Mouse (Mus musculus): Measurements from ENCODE around the gene Wdr76. TPM values are rescaled to one million over a fixed set of nuclear protein-coding genes. Genes with fewer than 3 reads are reported as not detected.
"Not testable (repeated sequence)": the region's sequence is repeated elsewhere in the genome, so short reads cannot be mapped to it uniquely, and the experiment has no call there.

Gene Wdr76
- polyA plus RNA-seq, 2 experiments from 2014 or later: 7.2 to 11.2 TPM

GRCm38 (mm10) chr2:121522006-121522405, 15.5 kb downstream of the Wdr76 start:
- ATAC-seq: no peak

DNA sequence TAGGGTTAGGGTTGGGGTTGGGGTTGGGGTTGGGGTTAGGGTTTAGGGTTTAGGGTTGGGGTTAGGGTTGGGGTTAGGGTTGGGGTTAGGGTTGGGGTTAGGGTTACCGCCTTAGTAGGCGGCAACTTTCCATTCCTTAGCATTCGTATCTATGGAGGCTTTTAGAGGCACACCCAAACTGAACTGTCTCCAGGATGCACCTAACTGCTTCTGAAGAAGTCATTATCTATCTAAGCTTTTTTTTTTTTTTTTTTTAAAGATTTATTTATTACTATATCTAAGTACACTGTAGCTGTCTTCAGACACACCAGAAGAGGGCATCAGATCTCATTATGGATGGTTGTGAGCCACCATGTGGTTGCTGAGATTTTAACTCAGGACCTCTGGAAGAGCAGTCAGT, 16.3 kb downstream of the Wdr76 start:
- not testable (repeated sequence) for ATAC-seq

DNA sequence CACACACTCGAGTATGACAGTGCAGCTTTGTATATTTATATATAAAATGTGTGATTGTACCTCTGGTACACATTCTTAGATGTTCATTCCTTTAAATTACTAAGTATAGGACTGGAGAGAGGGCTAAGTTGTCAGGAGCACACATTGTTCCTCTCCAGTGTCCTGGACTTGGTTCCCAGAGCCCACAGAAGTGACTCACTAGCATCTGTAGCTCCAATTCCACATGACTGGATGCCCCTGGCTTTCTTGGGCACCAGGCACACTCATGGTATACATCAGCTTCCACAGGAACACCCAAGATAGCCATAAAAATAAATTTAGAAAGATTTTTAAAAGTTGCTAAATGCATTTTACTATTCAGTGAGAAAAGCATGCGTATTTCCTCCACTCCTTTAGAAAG, 18.5 kb downstream of the Wdr76 start:
- ATAC-seq: no peak

- ATAC-seq: no peak
Observed at GRCm38 (mm10) chr2:121544829-121545228, 38.3 kb downstream of the Wdr76 start.

DNA sequence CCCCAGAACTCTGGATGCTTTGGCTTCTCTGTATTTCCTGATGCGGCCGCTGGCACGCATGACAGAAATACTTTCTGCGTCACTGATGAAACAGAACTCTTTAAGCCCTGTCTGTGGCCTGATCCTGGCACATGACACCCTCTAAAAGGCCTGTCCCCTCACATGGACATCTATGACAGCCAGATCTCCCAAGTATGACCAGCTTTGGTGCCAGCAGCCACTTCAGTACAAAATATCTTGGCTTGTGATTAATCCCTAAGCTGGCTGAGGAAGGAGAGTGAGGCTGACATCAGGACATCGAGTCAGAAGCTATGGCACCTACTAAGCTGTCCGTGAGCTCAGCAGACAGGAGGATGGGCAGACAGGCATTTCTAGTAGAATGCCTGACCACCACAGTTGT, 43.1 kb downstream of the Wdr76 start:
- no peak for ATAC-seq

DNA sequence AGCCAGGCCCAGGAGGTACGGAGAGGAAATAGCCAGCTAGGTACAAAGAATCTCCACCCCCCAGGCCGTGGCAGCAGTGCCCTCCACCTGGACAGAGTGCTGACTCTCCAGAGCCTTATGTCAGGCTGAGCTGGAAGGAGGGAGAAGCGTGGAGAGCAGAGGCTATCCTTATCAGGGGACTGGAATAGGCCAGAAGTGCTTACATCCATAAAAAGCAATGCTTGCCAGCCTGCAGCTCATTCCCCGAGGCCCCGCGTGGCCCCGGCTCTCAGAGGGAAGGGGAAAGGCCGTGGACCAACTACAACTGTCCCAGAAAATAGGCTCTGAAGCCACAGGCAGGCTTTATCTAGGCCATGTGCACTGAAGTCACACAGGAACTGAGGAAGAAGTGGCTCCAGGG, 44.7 kb downstream of the Wdr76 start:
- no peak for ATAC-seq

GRCm38 (mm10) chr2:121563117-121563516, 56.6 kb downstream of the Wdr76 start:
- ATAC-seq: no peak

- ATAC-seq: no peak
Observed at GRCm38 (mm10) chr2:121565911-121566310, 59.4 kb downstream of the Wdr76 start.

GRCm38 (mm10) chr2:121570049-121570448, 63.5 kb downstream of the Wdr76 start:
- peak; percentile 83 for ATAC-seq

GRCm38 (mm10) chr2:121570999-121571655, 64.6 kb downstream of the Wdr76 start:
- ATAC-seq: no peak

- ATAC-seq: peak; percentile 79
Observed at GRCm38 (mm10) chr2:121571780-121572179, 65.3 kb downstream of the Wdr76 start.

GRCm38 (mm10) chr2:121574066-121574630, 67.6 kb downstream of the Wdr76 start:
- ATAC-seq: no peak

DNA sequence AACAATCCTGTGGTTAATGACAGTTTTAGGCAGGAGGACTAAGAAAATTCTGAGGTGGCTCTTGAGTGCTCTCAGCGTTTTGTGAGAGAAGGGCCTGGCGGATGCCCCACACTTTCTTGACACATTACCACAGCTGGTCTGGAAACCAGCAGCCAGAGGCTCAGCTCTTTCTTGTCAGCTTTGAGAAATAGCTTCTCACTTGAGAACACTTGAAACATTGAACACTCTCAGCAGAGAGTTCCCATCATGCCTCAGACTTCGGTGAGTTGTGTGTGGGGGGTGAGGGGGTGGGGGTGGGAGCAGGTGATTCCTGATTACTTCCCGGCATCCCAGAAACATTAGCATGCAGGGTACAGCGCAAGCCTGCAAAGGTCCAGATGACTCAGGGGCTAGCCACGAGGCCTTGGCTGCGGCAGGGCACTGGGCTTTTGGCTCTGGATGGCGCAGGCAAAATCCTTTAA, 69.2 kb downstream of the Wdr76 start:
- ATAC-seq: no peak

DNA sequence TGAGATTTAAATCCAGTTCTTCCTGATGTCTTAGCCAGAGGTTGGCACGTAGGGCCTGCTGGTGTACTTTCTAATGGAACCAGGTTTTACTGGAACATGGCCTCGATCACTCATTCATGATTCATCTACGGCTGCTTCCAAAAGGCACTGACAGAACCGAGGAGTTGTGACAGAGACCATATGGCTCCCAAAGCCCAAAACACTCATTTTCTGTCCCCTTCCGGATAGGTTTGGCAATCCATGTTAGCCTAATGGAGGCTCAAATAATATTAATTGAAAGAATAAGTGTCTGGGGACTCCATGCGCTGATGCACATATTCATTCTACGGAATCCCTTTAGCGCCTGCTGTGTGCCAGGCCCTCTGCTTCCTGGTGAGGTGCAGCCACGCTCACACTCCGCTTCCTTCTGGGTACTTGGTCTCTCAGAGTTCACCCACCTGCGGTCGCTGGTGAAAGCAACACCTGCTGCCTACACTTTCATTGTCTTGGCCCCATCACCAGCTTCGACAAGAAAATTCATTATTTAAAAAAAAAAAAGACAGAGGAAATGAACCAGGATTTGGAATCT, 76.4 kb downstream of the Wdr76 start:
- no peak for ATAC-seq

GRCm38 (mm10) chr2:121583468-121584116, 77.1 kb downstream of the Wdr76 start:
- ATAC-seq: no peak

DNA sequence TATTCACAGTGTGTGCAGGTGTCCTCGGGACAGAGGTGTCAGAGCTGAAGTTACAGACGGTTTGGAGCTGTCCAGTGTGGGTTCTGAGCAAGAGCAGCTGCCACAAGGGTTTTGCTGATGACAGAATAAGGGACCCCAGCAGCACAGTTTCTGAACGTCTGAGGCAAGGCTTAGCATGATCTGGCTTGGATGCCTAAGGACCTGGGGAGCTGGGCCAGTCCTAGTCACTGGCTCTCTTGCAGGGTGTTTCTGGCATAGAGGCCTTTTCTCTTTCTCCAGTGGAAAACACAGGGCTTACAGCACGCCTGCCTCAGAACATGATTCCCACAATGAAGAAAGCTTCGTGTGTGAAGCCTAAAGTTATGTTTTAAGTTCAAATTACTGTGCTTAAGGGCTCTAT, 78.2 kb downstream of the Wdr76 start:
- ATAC-seq: no peak

- no peak for ATAC-seq
Observed at GRCm38 (mm10) chr2:121587523-121588308, 81.2 kb downstream of the Wdr76 start.

- no peak for ATAC-seq
Observed at GRCm38 (mm10) chr2:121588309-121588694, 81.8 kb downstream of the Wdr76 start.

DNA sequence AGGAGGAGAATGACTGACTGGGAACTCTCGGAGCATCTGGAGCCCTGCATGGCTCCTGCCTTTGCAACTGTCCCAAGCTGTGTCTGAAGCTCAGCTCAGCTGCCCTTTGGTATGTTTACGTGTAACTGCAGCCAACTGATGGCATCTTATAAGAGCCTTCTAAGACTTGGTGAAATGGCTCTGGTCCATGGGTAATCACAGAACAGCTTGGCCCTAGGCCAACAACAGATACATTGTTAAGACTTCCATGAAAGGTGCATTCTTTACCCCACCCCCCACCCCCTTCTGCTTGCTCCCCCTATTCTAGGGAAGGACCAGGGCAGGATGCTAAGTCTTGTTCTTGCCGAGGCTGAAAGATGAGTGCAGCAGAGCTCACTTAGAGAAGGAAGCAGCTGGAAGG, 87.6 kb downstream of the Wdr76 start:
- ATAC-seq: no peak

All from CD4-positive, CD25-positive, alpha-beta regulatory T cell, adult 4 months (primary cell).